ENCODE assay signal across 7 mouse cellular contexts in the genomic region with DNA sequence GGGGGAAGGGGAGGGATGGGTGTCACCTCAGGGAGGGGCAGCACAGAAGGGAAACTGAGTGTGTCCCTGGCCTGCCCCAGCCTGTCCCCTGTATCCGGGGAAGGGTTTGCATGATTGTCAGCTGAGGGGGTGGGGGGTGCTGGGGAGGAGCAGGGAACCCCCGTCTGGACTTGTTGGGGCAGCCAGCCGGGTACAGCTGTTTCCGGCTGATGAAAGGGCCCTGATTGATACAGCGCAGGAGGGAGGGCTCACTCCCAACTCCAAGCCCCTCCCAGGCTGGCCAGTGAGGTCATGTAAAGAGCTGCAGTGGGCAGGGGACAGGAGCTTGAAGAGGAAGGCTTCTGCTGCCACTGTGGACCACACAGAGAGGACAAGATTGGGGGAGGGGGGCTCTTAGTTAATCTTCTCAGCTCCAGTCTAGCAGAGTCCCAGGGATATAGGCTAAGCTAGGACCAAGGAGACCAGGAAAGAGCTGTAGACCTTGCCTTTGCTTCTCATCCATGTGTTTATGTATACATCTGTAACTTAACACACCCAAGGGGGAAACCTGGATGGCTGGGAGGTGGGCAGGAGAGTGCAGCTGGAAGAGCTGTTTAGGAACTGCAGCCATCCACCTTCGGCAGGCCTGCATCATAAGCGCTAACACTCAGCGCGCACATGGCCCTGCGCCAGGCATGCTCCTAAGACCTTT. TPM values are rescaled to one million over a fixed set of nuclear protein-coding genes. Genes with fewer than 3 reads are reported as not detected.
A peak's percentile ranks its signal among the peaks of the same experiment; 100 is the strongest.
DNase-seq lines count a peak whose midpoint lies in the region; ATAC-seq lines count a peak whose summit lies in the region.

No protein-coding gene starts in this region.

- H3K27me3 ChIP-seq in forebrain, embryonic 14.5 days (replicated peaks; ENCODE audit: control insufficient read depth, insufficient read depth, low read length) = no peaks in the 10 kb centered on the region
- no peaks in the 10 kb centered on the region for H3K27me3 ChIP-seq in hindbrain, embryonic 16.5 days (replicated peaks; ENCODE audit: control insufficient read depth, insufficient read depth, low read length)
- H3K27me3 ChIP-seq in liver, embryonic 16.5 days (ENCODE audit: control insufficient read depth, insufficient read depth, low read depth, low read length) = no peaks in the 10 kb centered on the region

- no peak overlapping the region; the same call in 1 of the 2 replicates for H3K9ac ChIP-seq in forebrain, embryonic 14.5 days (ENCODE audit: low read length)
- peak overlapping the region; percentile 23; the same call in 1 of the 2 replicates for H3K9ac ChIP-seq in hindbrain, embryonic 16.5 days (ENCODE audit: low read depth, low read length)
- H3K9ac ChIP-seq in liver, embryonic 16.5 days (ENCODE audit: low read depth, low read length) = no peak overlapping the region

- WGBS in forebrain, embryonic 14.5 days = 17% methylated on average over 10 of the region's 10 CpGs
- WGBS in hindbrain, embryonic 16.5 days = 24% methylated on average over 10 of the region's 10 CpGs
- 32% methylated on average over 10 of the region's 10 CpGs for WGBS in liver, embryonic 16.5 days (ENCODE audit: insufficient replicate concordance)

- H3K4me2 ChIP-seq in forebrain, embryonic 14.5 days (ENCODE audit: low read length) = no peak overlapping the region; the same call in 1 of the 2 replicates
- H3K4me2 ChIP-seq in hindbrain, embryonic 16.5 days (ENCODE audit: low read length) = no peak overlapping the region
- H3K4me2 ChIP-seq in liver, embryonic 16.5 days (ENCODE audit: low read depth, low read length) = no peak overlapping the region

- DNase-seq in embryo, embryonic 9.5 days (ENCODE audit: extremely low spot score) = peak; percentile 54
- DNase-seq in forebrain, embryonic 14.5 days (ENCODE audit: low spot score) = peak; percentile 79
- DNase-seq in retina, embryonic 14.5 days (ENCODE audit: low spot score) = peak; percentile 64
- no peak for DNase-seq in adrenal gland, adult (ENCODE audit: inconsistent age in 2 of 2, low spot score in 1 of 2)

- H3K36me3 ChIP-seq in forebrain, embryonic 14.5 days (ENCODE audit: control insufficient read depth, insufficient read depth, low read length) = no peaks in the 10 kb centered on the region
- H3K36me3 ChIP-seq in hindbrain, embryonic 16.5 days (ENCODE audit: control insufficient read depth, insufficient read depth, low read length) = no peaks in the 10 kb centered on the region
- no peaks in the 10 kb centered on the region for H3K36me3 ChIP-seq in liver, embryonic 16.5 days (ENCODE audit: control insufficient read depth, insufficient read depth)

- H3K4me3 ChIP-seq in forebrain, embryonic 14.5 days (ENCODE audit: low read depth, low read length) = no peak overlapping the region
- no peak overlapping the region for H3K4me3 ChIP-seq in hindbrain, embryonic 16.5 days (ENCODE audit: low read length)
- no peak overlapping the region for H3K4me3 ChIP-seq in liver, embryonic 16.5 days (ENCODE audit: low read depth, low read length)

- H3K27ac ChIP-seq in forebrain, embryonic 14.5 days (ENCODE audit: low read depth, low read length) = 0 out of 2 replicates have a peak overlapping the region, but pooled peaks have one; percentile 14
- no peak overlapping the region for H3K27ac ChIP-seq in hindbrain, embryonic 16.5 days (ENCODE audit: low read depth, low read length)
- no peak overlapping the region for H3K27ac ChIP-seq in liver, embryonic 16.5 days (ENCODE audit: low read length)

- ATAC-seq in forebrain, embryonic 14.5 days = peak; percentile 73
- ATAC-seq in hindbrain, embryonic 16.5 days = peak; percentile 71
- peak; percentile 41 for ATAC-seq in liver, embryonic 16.5 days (ENCODE audit: low read depth)
- no peak for ATAC-seq in cerebellum, adult (ENCODE audit: insufficient number of reproducible peaks, low FRiP score, low TSS enrichment)

- H3K9me3 ChIP-seq in forebrain, embryonic 14.5 days (replicated peaks; ENCODE audit: control insufficient read depth, low read length) = no peaks in the 10 kb centered on the region
- no peaks in the 10 kb centered on the region for H3K9me3 ChIP-seq in hindbrain, embryonic 16.5 days (ENCODE audit: control insufficient read depth, low read length)
- no peaks in the 10 kb centered on the region for H3K9me3 ChIP-seq in liver, embryonic 16.5 days (replicated peaks; ENCODE audit: control insufficient read depth, low read length)

- H3K4me1 ChIP-seq in forebrain, embryonic 14.5 days (ENCODE audit: control insufficient read depth, insufficient read depth, low read length) = peaks cover 11% of the 10 kb centered on the region
- no peaks in the 10 kb centered on the region; the same call in none of the 2 replicates for H3K4me1 ChIP-seq in hindbrain, embryonic 16.5 days (ENCODE audit: control insufficient read depth, insufficient read depth, low read depth, low read length)
- no peaks in the 10 kb centered on the region; the same call in 1 of the 2 replicates for H3K4me1 ChIP-seq in liver, embryonic 16.5 days (ENCODE audit: control insufficient read depth, low read depth, low read length)

RNA-seq across cellular contexts. Expression of a gene that starts 31.3 kb away (rescaled TPM):
- 2.3 and 2.6 TPM in 2 replicates for polyA plus RNA-seq in forebrain, embryonic 14.5 days (2014; fragmentation: Nextera tagmentation; extraction: Ambion mirVana)
- 3.7 and 3.8 TPM in 2 replicates for polyA plus RNA-seq in hindbrain, embryonic 16.5 days (2015; fragmentation: Nextera tagmentation; extraction: Ambion mirVana)
- 1.1 and 1.2 TPM in 2 replicates for polyA plus RNA-seq in liver, embryonic 16.5 days (2015; fragmentation: Nextera tagmentation; extraction: Ambion mirVana)

RNA-seq across cellular contexts. Expression of a gene that starts 47.4 kb away (rescaled TPM):
- polyA plus RNA-seq in forebrain, embryonic 14.5 days (2014; fragmentation: Nextera tagmentation; extraction: Ambion mirVana) = 135 and 141 TPM in 2 replicates
- 152 and 163 TPM in 2 replicates for polyA plus RNA-seq in hindbrain, embryonic 16.5 days (2015; fragmentation: Nextera tagmentation; extraction: Ambion mirVana)
- polyA plus RNA-seq in liver, embryonic 16.5 days (2015; fragmentation: Nextera tagmentation; extraction: Ambion mirVana) = 59.7 and 62.6 TPM in 2 replicates

Comparison
In these comparisons a context has a peak if more than half of its experiments do, and no peak if none do; other contexts are left out.
1. DNase-seq: peak in embryo, embryonic 9.5 days (single experiment), forebrain, embryonic 14.5 days (single experiment) and retina, embryonic 14.5 days (single experiment); none in adrenal gland, adult (0 of 2).